Mouse (Mus musculus): ENCODE measurements around the gene Tnip2. TPM values are rescaled to one million over a fixed set of nuclear protein-coding genes. Genes with fewer than 3 reads are reported as not detected.

Tnip2 gene
- polyA plus RNA-seq, 1 experiment, result 4.2 TPM

DNA sequence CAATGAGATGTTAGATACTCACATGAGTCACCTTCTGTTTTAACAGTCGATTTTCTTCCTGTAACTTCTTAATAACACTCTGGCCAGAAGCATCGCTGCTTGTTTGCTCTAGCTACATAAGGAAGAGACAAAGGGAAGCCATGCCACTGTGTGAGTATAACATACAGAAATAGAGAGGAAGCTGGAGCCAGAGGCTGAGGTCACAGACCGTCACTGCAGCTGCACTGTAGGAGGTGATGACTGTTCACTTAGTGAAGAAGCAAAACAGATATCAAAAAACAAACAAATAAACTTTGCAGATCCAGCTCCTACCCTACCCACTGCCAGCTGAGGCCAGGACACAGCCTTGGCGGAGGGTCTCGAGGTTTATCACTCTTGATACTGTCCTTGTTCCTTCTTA, 12.9 kb downstream of the Tnip2 start:
- TF ChIP-seq GATA1 (IDR thresholded peaks at IDR 0.05; ENCODE audit: low read length), result no peak

DNA sequence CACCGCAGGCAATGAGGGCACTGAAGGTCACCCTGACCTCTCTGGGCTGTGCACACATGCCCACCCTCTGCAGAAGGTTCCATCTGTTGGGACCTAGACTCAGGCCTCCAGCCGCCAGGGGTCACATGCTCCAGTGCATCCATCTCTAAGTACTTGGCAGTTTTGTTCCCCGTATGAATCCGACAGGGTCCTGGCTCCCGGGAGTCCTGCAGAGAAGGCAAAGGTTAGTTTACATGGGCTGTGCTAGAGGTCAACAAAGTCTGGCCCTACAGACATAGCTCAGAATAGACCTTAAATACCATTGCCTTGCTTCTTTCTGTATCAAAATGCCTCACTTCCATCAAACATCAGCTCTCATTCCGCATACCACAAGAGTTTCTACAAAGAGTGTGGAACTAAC, 17.0 kb downstream of the Tnip2 start:
- no peak for TF ChIP-seq GATA1 (IDR thresholded peaks at IDR 0.05; ENCODE audit: low read length)

DNA sequence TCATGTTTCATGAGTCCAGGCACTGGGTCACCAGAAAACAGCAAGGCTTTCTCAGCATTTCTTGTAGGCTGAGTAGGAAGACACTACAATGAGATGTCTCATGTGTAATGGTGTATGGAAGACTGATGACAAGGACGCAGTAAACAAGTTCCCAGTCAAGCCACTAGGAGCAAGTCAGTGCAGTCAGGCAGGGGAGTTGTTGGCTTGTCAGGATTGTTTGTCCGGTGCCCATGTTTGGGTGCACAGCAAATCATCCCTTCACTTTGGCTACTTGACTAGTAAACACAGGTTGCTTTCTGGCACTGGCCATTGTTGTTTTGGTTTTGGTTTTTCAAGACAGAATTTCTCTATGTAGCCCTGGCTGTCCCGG, 24.4 kb downstream of the Tnip2 start:
- no peak for TF ChIP-seq GATA1 (IDR thresholded peaks at IDR 0.05; ENCODE audit: low read length)

DNA sequence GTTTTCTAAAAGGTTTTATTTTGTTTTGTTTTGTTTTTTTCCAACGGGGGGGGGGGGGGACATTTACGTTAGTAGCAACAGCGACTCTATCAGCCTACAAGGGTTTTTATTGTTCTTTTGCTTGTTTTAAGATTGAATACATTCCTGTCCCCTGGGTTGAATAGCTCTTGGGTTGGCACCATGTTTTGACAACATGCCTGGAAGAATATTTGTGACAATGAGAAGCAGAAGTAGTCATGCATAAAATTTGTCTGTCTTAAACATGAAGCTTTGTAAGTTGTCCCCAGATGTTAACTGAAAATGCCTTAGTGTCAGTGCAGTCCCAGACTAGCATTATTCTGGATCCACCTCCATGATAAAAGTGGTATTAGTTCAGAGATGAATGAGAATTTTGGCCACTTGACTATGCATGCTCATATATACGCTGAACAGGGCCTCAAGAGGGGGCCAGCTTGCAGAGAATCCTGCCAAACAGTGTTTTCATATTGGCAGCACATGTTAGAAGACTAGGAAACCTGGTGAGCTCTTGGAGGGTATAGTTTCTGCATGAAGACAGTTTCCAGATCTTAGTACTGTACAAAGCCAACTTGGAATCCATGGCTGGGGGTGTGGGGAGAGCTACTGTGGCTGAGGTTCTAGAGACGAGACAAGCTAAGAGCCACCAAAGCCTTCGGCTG, 24.9 kb downstream of the Tnip2 start:
- TF ChIP-seq GATA1 (IDR thresholded peaks at IDR 0.05; ENCODE audit: low read length), result no peak

DNA sequence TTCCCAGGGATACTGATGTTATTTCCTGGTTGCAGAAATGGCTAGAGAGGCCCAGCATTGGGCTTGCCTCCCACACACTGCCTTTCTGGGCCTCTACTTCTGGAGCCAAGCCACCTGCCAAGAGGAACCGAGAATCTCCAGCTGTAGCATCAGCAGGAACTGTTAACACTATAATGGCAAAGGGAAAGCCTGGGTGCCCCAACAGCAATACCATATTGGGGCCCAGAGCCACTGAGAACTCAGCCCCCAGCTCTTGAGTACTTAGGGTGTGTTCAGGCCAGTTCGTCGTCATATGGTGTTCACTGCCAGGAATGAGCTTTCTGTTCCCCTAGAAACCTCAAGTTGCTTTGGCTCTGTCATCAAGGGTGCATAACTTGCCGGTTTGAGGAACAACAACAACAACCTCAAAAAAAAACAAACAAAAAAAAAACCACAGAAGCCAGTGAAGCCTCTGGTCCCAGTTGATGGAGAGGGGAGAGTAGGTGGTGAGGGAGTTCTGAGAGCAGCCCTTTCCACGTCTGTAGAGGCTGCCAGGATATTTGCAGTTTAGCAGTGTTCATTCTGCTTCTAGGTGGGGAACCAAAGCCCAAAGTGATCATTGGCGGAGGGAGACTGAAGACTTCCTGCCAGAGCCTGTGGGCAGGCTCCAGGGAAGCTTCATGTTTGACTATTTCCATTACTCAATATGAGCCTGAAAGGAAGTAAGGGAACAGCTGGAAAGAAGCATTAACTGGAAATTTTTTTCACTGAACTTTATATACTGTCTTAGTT, 26.3 kb downstream of the Tnip2 start:
- TF ChIP-seq GATA1 (IDR thresholded peaks at IDR 0.05; ENCODE audit: low read length), result no peak

DNA sequence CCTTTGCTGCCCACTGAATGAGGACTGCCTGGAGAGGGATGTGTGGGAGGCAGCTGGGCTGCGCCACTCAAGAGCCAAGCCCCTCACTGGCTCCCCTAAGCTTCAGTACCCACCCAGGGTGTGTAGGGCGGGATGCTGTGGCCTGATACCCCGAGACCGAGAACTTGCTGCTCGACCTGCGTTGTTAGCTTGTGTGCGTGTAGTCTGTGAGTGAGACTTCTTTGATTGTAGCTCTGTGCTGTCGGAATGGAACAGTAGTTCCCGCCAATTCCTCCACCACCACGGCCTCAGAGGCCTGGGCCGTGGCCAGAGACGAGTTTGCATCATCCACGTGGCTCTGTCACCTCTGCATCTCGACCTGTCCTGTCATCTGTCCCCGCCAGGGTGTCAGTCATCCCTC, 28.1 kb downstream of the Tnip2 start:
- TF ChIP-seq GATA1 (IDR thresholded peaks at IDR 0.05; ENCODE audit: low read length), result no peak

DNA sequence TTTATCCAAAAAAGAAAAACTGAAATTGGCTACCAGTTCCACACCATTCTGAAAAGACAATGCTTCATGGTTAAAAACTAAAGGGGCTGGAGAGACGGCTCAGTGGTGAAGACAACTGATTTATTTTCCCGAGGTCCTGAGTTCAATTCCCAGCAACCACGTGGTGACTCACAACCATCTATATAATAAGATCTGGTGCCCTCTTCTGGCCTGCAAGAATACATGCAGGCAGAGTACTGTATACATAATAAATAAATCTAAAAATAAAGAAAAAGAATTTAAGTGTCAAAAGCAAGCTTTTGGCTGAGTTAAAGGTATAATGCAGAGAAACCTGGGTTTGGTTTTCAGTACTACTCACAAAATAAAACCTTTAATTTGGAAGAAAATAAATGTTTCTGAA, 32.9 kb downstream of the Tnip2 start:
- TF ChIP-seq GATA1 (IDR thresholded peaks at IDR 0.05; ENCODE audit: low read length), result no peak

DNA sequence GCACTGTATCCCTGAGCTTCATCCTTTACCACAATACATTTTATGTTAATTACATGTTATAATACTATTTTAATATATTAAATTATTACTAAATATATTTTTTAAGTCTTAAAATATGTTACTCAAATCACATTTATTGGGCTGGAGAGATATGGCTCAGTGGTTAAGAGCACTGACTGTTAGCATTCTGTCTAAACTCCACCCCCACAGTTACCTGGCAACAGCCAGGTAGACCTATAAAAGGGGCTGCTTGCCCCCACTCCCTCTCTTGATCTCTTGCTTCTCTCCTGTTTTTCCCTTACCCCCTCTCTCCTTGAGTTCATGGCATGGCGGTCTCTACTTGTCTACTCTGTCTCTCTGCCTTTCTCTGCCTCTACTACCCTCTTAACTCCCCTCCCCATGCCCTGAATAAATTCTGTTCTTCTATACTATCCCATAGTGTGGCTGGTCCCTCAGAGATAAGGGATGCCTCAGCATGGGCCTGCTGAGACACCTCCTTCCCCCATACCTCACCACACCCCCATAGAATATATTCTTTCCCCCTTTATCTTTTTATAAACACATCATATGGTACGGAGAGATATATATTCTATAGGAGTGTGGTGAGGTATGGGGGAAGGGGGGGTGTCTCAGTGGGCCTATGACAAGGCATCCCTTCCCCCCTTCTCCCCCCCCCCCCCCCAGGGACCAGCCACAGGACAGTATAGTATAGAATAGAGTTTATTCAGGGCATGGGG, 45.6 kb downstream of the Tnip2 start:
- TF ChIP-seq GATA1 (IDR thresholded peaks at IDR 0.05; ENCODE audit: low read length), result no peak

DNA sequence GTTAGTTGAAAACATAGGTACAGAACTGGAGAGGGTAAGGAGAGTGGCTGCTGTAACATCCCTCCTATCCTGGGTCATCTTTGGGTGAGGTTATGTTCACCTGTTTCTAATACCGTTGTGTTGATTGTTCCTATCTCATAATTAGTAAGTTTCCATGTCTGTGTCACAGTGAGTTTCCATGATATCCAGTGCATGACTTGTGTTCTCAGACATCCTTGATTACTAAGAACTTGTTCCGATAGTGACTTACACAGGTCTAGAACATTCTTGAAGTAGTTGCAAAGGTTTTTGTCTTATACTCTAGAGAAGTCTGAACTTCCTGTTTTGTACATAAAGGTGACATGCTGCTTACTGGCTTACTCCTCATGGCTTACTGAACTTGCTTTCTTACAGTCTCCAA, 47.1 kb downstream of the Tnip2 start:
- TF ChIP-seq GATA1 (IDR thresholded peaks at IDR 0.05; ENCODE audit: low read length), result no peak

DNA sequence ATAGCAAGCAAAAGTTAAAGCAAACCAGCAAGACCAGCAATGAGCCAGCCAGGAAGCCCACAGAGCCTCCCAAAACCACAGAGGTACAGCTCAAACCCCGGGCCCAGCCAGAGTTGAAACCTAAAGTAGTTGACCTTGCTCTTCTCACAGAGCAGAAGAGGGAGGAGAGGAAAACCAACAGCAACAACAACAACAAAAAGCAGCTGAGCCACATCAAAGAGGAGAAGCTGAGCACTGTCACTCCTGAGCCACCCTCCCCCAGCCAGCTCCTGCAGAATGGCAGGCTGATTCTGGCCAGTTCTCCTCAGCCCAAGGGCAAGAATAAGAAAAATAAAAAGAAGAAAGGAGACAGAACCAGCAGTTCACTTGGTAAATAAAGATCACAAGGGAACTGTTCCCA, 47.7 kb downstream of the Tnip2 start:
- TF ChIP-seq GATA1 (IDR thresholded peaks at IDR 0.05; ENCODE audit: low read length), result no peak

DNA sequence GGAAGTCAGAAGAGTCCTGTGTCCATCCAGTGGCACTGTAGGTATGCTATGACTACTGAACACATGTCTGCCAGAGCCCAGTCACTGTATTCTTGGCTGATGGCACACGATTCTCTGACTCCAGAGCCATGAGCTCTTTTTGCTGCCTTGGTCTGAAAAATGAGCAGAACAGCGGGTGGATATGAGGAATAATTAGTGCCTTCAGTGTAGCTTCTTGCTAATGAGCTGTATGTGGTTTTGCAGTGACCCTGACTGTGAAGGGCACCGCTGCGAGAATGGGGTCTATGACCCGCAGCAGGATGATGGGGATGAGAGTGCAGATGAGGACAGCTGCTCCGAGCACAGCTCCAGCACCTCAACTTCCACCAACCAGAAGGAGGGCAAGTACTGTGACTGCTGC, 52.0 kb downstream of the Tnip2 start:
- no peak for TF ChIP-seq GATA1 (IDR thresholded peaks at IDR 0.05; ENCODE audit: low read length)

DNA sequence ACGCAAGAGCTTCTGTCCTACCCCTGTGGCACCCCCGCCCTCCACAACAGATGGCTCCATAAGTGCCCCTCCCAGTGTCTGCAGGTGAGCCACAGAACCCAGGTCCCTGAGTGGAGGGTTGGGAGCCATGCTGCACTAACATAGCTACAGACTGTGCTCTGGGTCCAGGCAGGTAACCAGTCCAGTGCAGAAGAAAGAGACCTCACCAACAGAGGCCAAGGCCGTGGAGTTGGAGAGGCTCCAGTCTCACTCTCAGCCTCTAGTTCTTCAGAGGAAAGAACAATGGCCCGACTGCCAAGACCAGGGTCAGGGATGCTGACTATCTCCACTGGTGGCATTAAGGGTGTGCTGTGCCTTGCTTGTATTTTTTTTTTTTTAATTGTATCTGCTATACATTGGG, 52.5 kb downstream of the Tnip2 start:
- TF ChIP-seq GATA1 (IDR thresholded peaks at IDR 0.05; ENCODE audit: low read length), result no peak

DNA sequence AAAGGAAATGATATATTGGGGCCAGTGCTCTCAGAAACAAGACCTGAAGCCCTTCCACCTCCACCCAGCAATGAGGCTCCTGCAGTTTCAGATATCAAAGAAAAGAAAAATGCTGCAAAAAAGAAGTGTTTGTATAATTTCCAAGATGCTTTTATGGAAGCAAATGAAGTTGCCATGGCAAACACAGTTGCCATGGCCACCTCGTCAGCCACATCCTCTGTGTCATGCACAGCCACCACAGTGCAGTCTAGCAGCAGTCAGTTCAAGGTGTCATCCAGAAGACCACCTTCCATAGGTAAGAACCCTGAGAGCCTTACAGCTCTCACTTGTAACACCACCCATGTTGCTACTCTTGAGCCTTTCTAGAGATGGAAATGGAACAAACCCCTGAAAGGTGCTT, 54.8 kb downstream of the Tnip2 start:
- no peak for TF ChIP-seq GATA1 (IDR thresholded peaks at IDR 0.05; ENCODE audit: low read length)

DNA sequence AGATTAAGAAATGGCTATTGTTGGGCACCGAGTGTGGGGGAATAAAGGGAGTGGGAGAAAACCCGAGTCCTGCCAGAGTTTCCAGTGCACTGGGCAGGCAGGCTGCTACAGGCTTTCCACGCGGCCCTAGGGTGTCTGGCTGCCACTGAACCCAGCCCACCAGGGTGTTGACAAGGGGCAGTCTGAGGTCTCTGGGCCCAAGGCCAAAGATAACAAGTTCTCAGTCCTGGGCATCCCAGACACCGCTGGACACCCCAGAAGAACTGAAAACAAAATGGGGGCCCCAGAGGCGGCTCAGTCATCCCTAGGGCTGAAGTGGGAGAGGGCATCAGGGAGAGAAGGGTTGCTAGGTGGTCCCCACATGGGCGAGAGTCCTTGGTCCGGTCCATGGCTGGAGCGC, 67.6 kb downstream of the Tnip2 start:
- TF ChIP-seq GATA1 (IDR thresholded peaks at IDR 0.05; ENCODE audit: low read length), result no peak

Other genes with a start within 250 kb of the Tnip2 start
- not detected in 2 replicates for gene Zfyve28, start 225.5 kb downstream of the Tnip2 start, polyA plus RNA-seq (2012)
- gene Cfap99, start 225.4 kb downstream of the Tnip2 start, polyA plus RNA-seq (2012), result not detected in 2 replicates
- 24.1 and 31.0 TPM in 2 replicates for gene Rnf4, start 177.7 kb downstream of the Tnip2 start, polyA plus RNA-seq (2012)
- gene Fam193a, start 144.1 kb downstream of the Tnip2 start, polyA plus RNA-seq (2012), result 16.6 and 18.8 TPM in 2 replicates
- gene Sh3bp2, start 11.8 kb upstream of the Tnip2 start, polyA plus RNA-seq (2012), result 3.1 and 3.2 TPM in 2 replicates
- gene Add1, start 59.7 kb upstream of the Tnip2 start, polyA plus RNA-seq (2012), result 290 and 368 TPM in 2 replicates
- gene Mfsd10, start 123.2 kb upstream of the Tnip2 start, polyA plus RNA-seq (2012), result 228 and 296 TPM in 2 replicates
- 37.7 and 44.0 TPM in 2 replicates for gene Nop14, start 146.2 kb upstream of the Tnip2 start, polyA plus RNA-seq (2012)
- gene Grk4, start 146.4 kb upstream of the Tnip2 start, polyA plus RNA-seq (2012), result 0.48 and 0.60 TPM in 2 replicates
- gene Htt, start 247.7 kb upstream of the Tnip2 start, polyA plus RNA-seq (2012), result 5.5 and 7.3 TPM in 2 replicates

Measured in G1E-ER4 (cell line).